Mouse (Mus musculus) forebrain, embryonic 14.5 days (tissue): Measurements from ENCODE around the gene Rpl31. TPM values are rescaled to one million over a fixed set of nuclear protein-coding genes. Genes with fewer than 3 reads are reported as not detected.
A peak's percentile ranks its signal among the peaks of the same experiment; 100 is the strongest.

Experiments
- ATAC-seq: fragments of 200-750 bp; cut with Nextera tagmentation; 2 replicates; pipeline ENCODE4 v1.8.0; 2017; ENCODE audit warnings: mild to moderate bottlenecking, moderate library complexity
- DNase-seq: peaks from one replicate; pipeline ENCODE4 v3.0.0-alpha.2; 2015; ENCODE audit warnings: low spot score
- H3K27ac ChIP-seq: fragments of 300-500 bp; sonication (generic); 2 replicates; pipeline ENCODE4 v1.5.1; 2014; ENCODE audit warnings: low read depth, mild to moderate bottlenecking, control low read depth, low read length, moderate library complexity
- H3K27me3 ChIP-seq: fragments of 300-500 bp; sonication (generic); replicated peaks from 2 replicates; pipeline ENCODE4 v1.6.1; 2014; ENCODE audit warnings: low read length, control low read depth, mixed read lengths; ENCODE audit not compliant: control insufficient read depth, insufficient read depth
- H3K36me3 ChIP-seq: fragments of 300-500 bp; sonication (generic); 2 replicates; pipeline ENCODE4 v1.6.1; 2014; ENCODE audit warnings: low read length, control low read depth; ENCODE audit not compliant: control insufficient read depth, insufficient read depth
- H3K4me1 ChIP-seq: fragments of 300-500 bp; sonication (generic); 2 replicates; pipeline ENCODE4 v1.6.1; 2014; ENCODE audit warnings: antibody characterized with exemption, low read length, control low read depth; ENCODE audit not compliant: control insufficient read depth, insufficient read depth
- H3K4me2 ChIP-seq: fragments of 300-500 bp; sonication (generic); 2 replicates; pipeline ENCODE4 v1.6.1; 2014; ENCODE audit warnings: mild to moderate bottlenecking, control low read depth, low read length
- H3K4me3 ChIP-seq: fragments of 300-500 bp; sonication (generic); 2 replicates; pipeline ENCODE4 v1.5.1; 2014; ENCODE audit warnings: low read depth, low read length, control low read depth
- H3K9ac ChIP-seq: fragments of 300-500 bp; sonication (generic); 2 replicates; pipeline ENCODE4 v1.6.1; 2014; ENCODE audit warnings: mild to moderate bottlenecking, low read length, control low read depth, moderate library complexity
- H3K9me3 ChIP-seq: fragments of 300-500 bp; sonication (generic); replicated peaks from 2 replicates; pipeline ENCODE4 v1.6.1; 2016; ENCODE audit warnings: low read length, control low read depth, mixed read lengths; ENCODE audit not compliant: control insufficient read depth
- WGBS: fragments of 180-500 bp; shearing (Covaris S2); extraction: QIAGEN DNeasy Blood & Tissue Kit; methylation state at CpG from one replicate; pipeline ENCODE4 v1.1.7; 2014; 5-methylcytosine and 5-hydroxymethylcytosine counted together
- polyA plus RNA-seq: library from polyadenylated mRNA; unstranded; fragments of >200 nt; fragmentation: Nextera tagmentation; extraction: Ambion mirVana; gene quantifications from 2 replicates; pipeline ENCODE4 v1.2.1, GENCODE M21; 2014

Rpl31 gene
- polyA plus RNA-seq, 1 experiment from 2014 or later: 533 TPM

- H3K4me1 ChIP-seq: no peaks in the 10 kb centered on the region
- H3K4me3 ChIP-seq: no peak overlapping the region
- no peaks in the 10 kb centered on the region for H3K36me3 ChIP-seq
- no peaks in the 10 kb centered on the region for H3K9me3 ChIP-seq
- H3K9ac ChIP-seq: no peak overlapping the region
- H3K27ac ChIP-seq: no peak overlapping the region
- DNase-seq (no peak), ATAC-seq (no peak)
- WGBS: 84% methylated on average over 7 of the region's 7 CpGs
- H3K27me3 ChIP-seq: no peaks in the 10 kb centered on the region
- no peak overlapping the region for H3K4me2 ChIP-seq
Observed at GRCm38 (mm10) chr1:39349427-39349826, 18.2 kb upstream of the Rpl31 start.

- ATAC-seq (no peak), DNase-seq (no peak)
- Histone ChIP-seq H3K4me2 (peak overlapping the region; percentile 40), H3K9me3 (no peaks in the 10 kb centered on the region), H3K9ac (no peak overlapping the region), H3K27ac (no peak overlapping the region), H3K36me3 (no peaks in the 10 kb centered on the region), H3K4me1 (peaks cover 4% of the 10 kb centered on the region), H3K4me3 (no peak overlapping the region), H3K27me3 (no peaks in the 10 kb centered on the region)
- WGBS: 37% methylated on average over 24 of the region's 24 CpGs
Observed at GRCm38 (mm10) chr1:39361754-39362514, 5.7 kb upstream of the Rpl31 start.

GRCm38 (mm10) chr1:39362515-39362893 lies 5.1 kb upstream of the Rpl31 start:
- 74% methylated on average over 7 of the region's 7 CpGs for WGBS

GRCm38 (mm10) chr1:39365562-39365961 lies 2.1 kb upstream of the Rpl31 start:
- Histone ChIP-seq H3K4me3 (no peak overlapping the region), H3K9me3 (no peaks in the 10 kb centered on the region), H3K4me2 (no peak overlapping the region), H3K36me3 (peaks cover 12% of the 10 kb centered on the region), H3K9ac (no peak overlapping the region), H3K27ac (no peak overlapping the region), H3K4me1 (peaks cover 16% of the 10 kb centered on the region), H3K27me3 (no peaks in the 10 kb centered on the region)
- ATAC-seq: no peak
- no peak for DNase-seq
- WGBS: 87% methylated on average over 1 of the region's 1 CpGs

More at GRCm38 (mm10) chr1:39362515-39362893, 5.1 kb upstream of the Rpl31 start:
- Histone ChIP-seq H3K4me3 (no peak overlapping the region), H3K4me1 (peaks cover 6% of the 10 kb centered on the region), H3K36me3 (no peaks in the 10 kb centered on the region), H3K27ac (no peak overlapping the region), H3K27me3 (no peaks in the 10 kb centered on the region), H3K9ac (no peak overlapping the region), H3K9me3 (no peaks in the 10 kb centered on the region), H3K4me2 (no peak overlapping the region)
- no peak for DNase-seq
- no peak for ATAC-seq

- DNase-seq (no peak), ATAC-seq (peak; percentile 16)
- H3K4me3 ChIP-seq: peak overlapping the region; percentile 75
- H3K27me3 ChIP-seq: no peaks in the 10 kb centered on the region
- no peaks in the 10 kb centered on the region for H3K9me3 ChIP-seq
- H3K4me2 ChIP-seq: peak overlapping the region; percentile 67
- peaks cover 16% of the 10 kb centered on the region for H3K4me1 ChIP-seq
- peak overlapping the region; percentile 35 for H3K27ac ChIP-seq
- H3K9ac ChIP-seq: peak overlapping the region; percentile 66
- peaks cover 27% of the 10 kb centered on the region for H3K36me3 ChIP-seq
- 22% methylated on average over 6 of the region's 6 CpGs for WGBS
Observed at GRCm38 (mm10) chr1:39367045-39367444, 597 bp upstream of the Rpl31 start.

GRCm38 (mm10) chr1:39368267-39368841 lies 712 bp downstream of the Rpl31 start:
- under 1% methylated on average over 34 of the region's 34 CpGs for WGBS
- Histone ChIP-seq H3K27me3 (no peaks in the 10 kb centered on the region), H3K4me1 (peaks cover 16% of the 10 kb centered on the region), H3K9ac (peak overlapping the region; percentile 97), H3K9me3 (no peaks in the 10 kb centered on the region), H3K27ac (peak overlapping the region; percentile 92), H3K4me3 (peak overlapping the region; percentile 75), H3K36me3 (peaks cover 40% of the 10 kb centered on the region), H3K4me2 (peak overlapping the region; percentile 86)
- ATAC-seq (peak; percentile 15), DNase-seq (peak; percentile 11)

- no peak for ATAC-seq
- Histone ChIP-seq H3K27me3 (no peaks in the 10 kb centered on the region), H3K36me3 (peaks cover 51% of the 10 kb centered on the region), H3K9ac (no peak overlapping the region), H3K27ac (no peak overlapping the region), H3K4me3 (no peak overlapping the region), H3K4me2 (no peak overlapping the region), H3K4me1 (peaks cover 16% of the 10 kb centered on the region), H3K9me3 (no peaks in the 10 kb centered on the region)
- 90% methylated on average over 6 of the region's 6 CpGs for WGBS
- no peak for DNase-seq
Observed at GRCm38 (mm10) chr1:39370431-39370830, 2.8 kb downstream of the Rpl31 start.

GRCm38 (mm10) chr1:39372220-39372843 lies 4.7 kb downstream of the Rpl31 start:
- no peak for DNase-seq
- peaks cover 60% of the 10 kb centered on the region for H3K36me3 ChIP-seq
- no peak for ATAC-seq

GRCm38 (mm10) chr1:39373378-39373777 lies 5.7 kb downstream of the Rpl31 start:
- H3K36me3 ChIP-seq: peaks cover 60% of the 10 kb centered on the region

More at GRCm38 (mm10) chr1:39372220-39372843, 4.7 kb downstream of the Rpl31 start:
- peaks cover 10% of the 10 kb centered on the region; the same call in 1 of the 2 replicates for H3K4me1 ChIP-seq
- H3K27me3 ChIP-seq: no peaks in the 10 kb centered on the region
- no peaks in the 10 kb centered on the region for H3K9me3 ChIP-seq
- WGBS: 79% methylated on average over 8 of the region's 8 CpGs
- no peak overlapping the region for H3K4me2 ChIP-seq
- no peak overlapping the region for H3K4me3 ChIP-seq
- no peak overlapping the region for H3K27ac ChIP-seq
- H3K9ac ChIP-seq: no peak overlapping the region

More at GRCm38 (mm10) chr1:39373378-39373777, 5.7 kb downstream of the Rpl31 start:
- Histone ChIP-seq H3K27me3 (no peaks in the 10 kb centered on the region), H3K4me1 (peaks cover 10% of the 10 kb centered on the region; the same call in 1 of the 2 replicates), H3K9me3 (no peaks in the 10 kb centered on the region), H3K9ac (no peak overlapping the region), H3K4me2 (no peak overlapping the region), H3K27ac (no peak overlapping the region), H3K4me3 (no peak overlapping the region)
- WGBS: 50% methylated on average over 4 of the region's 4 CpGs
- no peak for DNase-seq
- ATAC-seq: no peak
